Comparison of ENCODE assay signal across 9 mouse cellular contexts in the genomic region with DNA sequence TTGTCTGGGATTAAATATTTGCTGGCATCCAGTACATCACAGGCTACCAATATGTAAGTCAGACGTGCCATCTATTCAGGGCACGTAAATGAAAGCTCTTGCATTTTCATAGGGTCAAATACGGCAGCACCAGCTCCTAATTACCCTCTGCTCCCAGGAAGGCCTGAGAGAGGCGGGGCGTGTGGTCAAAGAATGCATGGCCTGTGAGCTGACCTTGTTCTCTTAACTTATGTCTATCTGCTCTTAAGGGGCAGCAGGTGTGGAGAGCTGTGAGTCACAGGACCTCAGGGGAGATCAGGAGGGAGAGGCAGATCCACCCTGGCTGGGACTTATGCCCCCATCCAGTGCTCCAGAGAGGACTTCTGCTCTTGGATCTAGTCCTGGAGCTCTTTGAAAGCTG.
DNase-seq lines count a peak whose midpoint lies in the region; ATAC-seq and TF ChIP-seq lines count a peak whose summit lies in the region.
"Had no signal": no experiment of that assay in that cellular context is flagged by ENCODE, and none has a peak within 500 bp of the region (broad histone marks: within the 10 kb centered on the region; RNA-seq: fewer than 3 reads in every experiment).

No protein-coding gene starts in this region.

- no peaks in the 10 kb centered on the region for H3K27me3 ChIP-seq in heart, embryonic 10.5 days (ENCODE audit: insufficient read depth, poor library complexity, severe bottlenecking)
- H3K27me3 ChIP-seq in limb, embryonic 15.5 days: no peaks in the 10 kb centered on the region
- H3K27me3 ChIP-seq in thymus, adult 2 months (ENCODE audit: control insufficient read depth, insufficient read depth, low read length): no peaks in the 10 kb centered on the region
- H3K27me3 ChIP-seq in liver, postnatal 0 days (ENCODE audit: insufficient read depth, low read length): 0 out of 2 replicates have a peak, but pooled peaks cover 6% of the 10 kb centered on the region

- no peak for TF ChIP-seq POLR2A in thymus, adult 2 months (IDR thresholded peaks at IDR 0.05; ENCODE audit: control insufficient read depth, extremely low read depth, insufficient read depth, low read length, poor library complexity)

- no peak for ATAC-seq in limb, embryonic 15.5 days (ENCODE audit: insufficient number of reproducible peaks, low FRiP score, low TSS enrichment, low read depth)
- ATAC-seq in liver, postnatal 0 days: no peak

- peak overlapping the region; percentile 23 for H3K4me2 ChIP-seq in limb, embryonic 15.5 days
- H3K4me2 ChIP-seq in liver, postnatal 0 days (ENCODE audit: low read depth, low read length): no peak overlapping the region

- H3K36me3 ChIP-seq in heart, embryonic 10.5 days: no peaks in the 10 kb centered on the region
- H3K36me3 ChIP-seq in limb, embryonic 15.5 days: no peaks in the 10 kb centered on the region
- H3K36me3 ChIP-seq in thymus, adult 2 months (ENCODE audit: control insufficient read depth, insufficient read depth, low read length): no peaks in the 10 kb centered on the region
- H3K36me3 ChIP-seq in liver, postnatal 0 days (replicated peaks; ENCODE audit: insufficient read depth, low read length): no peaks in the 10 kb centered on the region

- no peak for TF ChIP-seq EP300 in liver, postnatal 0 days (IDR thresholded peaks at IDR 0.05; ENCODE audit: low read depth)

- no peaks in the 10 kb centered on the region for H3K9me3 ChIP-seq in heart, embryonic 10.5 days
- H3K9me3 ChIP-seq in limb, embryonic 15.5 days: no peaks in the 10 kb centered on the region
- no peaks in the 10 kb centered on the region for H3K9me3 ChIP-seq in liver, postnatal 0 days (ENCODE audit: low read length)

- peak overlapping the region; percentile 7 for H3K27ac ChIP-seq in heart, embryonic 10.5 days
- H3K27ac ChIP-seq in limb, embryonic 15.5 days: peak overlapping the region; percentile 3; the same call in 1 of the 2 replicates
- H3K27ac ChIP-seq in thymus, adult 2 months (ENCODE audit: control insufficient read depth, insufficient read depth, low read length): no peak overlapping the region
- no peak overlapping the region for H3K27ac ChIP-seq in liver, postnatal 0 days (ENCODE audit: low read depth)

- WGBS in heart, embryonic 10.5 days: 37% methylated on average over 5 of the region's 5 CpGs
- WGBS in limb, embryonic 15.5 days: 34% methylated on average over 5 of the region's 5 CpGs
- 90% methylated on average over 5 of the region's 5 CpGs for WGBS in thymus, adult 2 months
- WGBS in liver, postnatal 0 days (ENCODE audit: insufficient replicate concordance): 57% methylated on average over 5 of the region's 5 CpGs

- H3K4me1 ChIP-seq in heart, embryonic 10.5 days: peaks cover 22% of the 10 kb centered on the region
- H3K4me1 ChIP-seq in limb, embryonic 15.5 days: peaks cover 18% of the 10 kb centered on the region
- H3K4me1 ChIP-seq in thymus, adult 2 months (replicated peaks; ENCODE audit: control insufficient read depth, insufficient read depth, low read length): no peaks in the 10 kb centered on the region
- H3K4me1 ChIP-seq in liver, postnatal 0 days (ENCODE audit: insufficient read depth): no peaks in the 10 kb centered on the region

- H3K4me3 ChIP-seq in heart, embryonic 10.5 days: peak overlapping the region; percentile 19; the same call in 1 of the 2 replicates
- H3K4me3 ChIP-seq in limb, embryonic 15.5 days: peak overlapping the region; percentile 1
- no peak overlapping the region for H3K4me3 ChIP-seq in thymus, adult 2 months (ENCODE audit: control insufficient read depth, insufficient read depth, low read length)
- H3K4me3 ChIP-seq in liver, postnatal 0 days (ENCODE audit: low read depth, low read length): no peak overlapping the region

- no peak for TF ChIP-seq CTCF in thymus, adult 2 months (IDR thresholded peaks at IDR 0.05; ENCODE audit: borderline replicate concordance, control insufficient read depth, extremely low read depth, insufficient read depth, low read length, poor library complexity)
- TF ChIP-seq CTCF in liver, postnatal 0 days (IDR thresholded peaks at IDR 0.05; ENCODE audit: low read depth): no peak

- no peak overlapping the region for H3K9ac ChIP-seq in limb, embryonic 15.5 days
- no peak overlapping the region for H3K9ac ChIP-seq in liver, postnatal 0 days (replicated peaks)

- peak; percentile 2 for DNase-seq in retina, embryonic 14.5 days (ENCODE audit: low spot score)
- DNase-seq in retina, postnatal 1 day: no peak
- peak; percentile 71 for DNase-seq in heart, embryonic 10.5 days (ENCODE audit: low spot score)
- no peak for DNase-seq in thymus, adult 2 months
- DNase-seq in layer of hippocampus, adult 8-10 months (ENCODE audit: low spot score in 2 of 2): no peak
- DNase-seq in right cerebral cortex, adult 18-20 months: no peak
- no peak for DNase-seq in liver, postnatal 0 days
- DNase-seq: gastrocnemius, postnatal 14 days had no signal

Comparison
In these comparisons a context has a peak if more than half of its experiments do, and no peak if none do; other contexts are left out.
1. DNase-seq: peak in retina, embryonic 14.5 days (single experiment) and heart, embryonic 10.5 days (single experiment); none in retina, postnatal 1 day (single experiment), thymus, adult 2 months (single experiment), layer of hippocampus, adult 8-10 months (0 of 2), right cerebral cortex, adult 18-20 months (single experiment) and liver, postnatal 0 days (single experiment).
2. H3K27ac ChIP-seq: peak in heart, embryonic 10.5 days (single experiment) and limb, embryonic 15.5 days (single experiment); none in thymus, adult 2 months (single experiment) and liver, postnatal 0 days (single experiment).
3. H3K4me3 ChIP-seq: peak in heart, embryonic 10.5 days (single experiment) and limb, embryonic 15.5 days (single experiment); none in thymus, adult 2 months (single experiment) and liver, postnatal 0 days (single experiment).